Mouse (Mus musculus): Measurements from ENCODE around the gene Rnf5.

DNA sequence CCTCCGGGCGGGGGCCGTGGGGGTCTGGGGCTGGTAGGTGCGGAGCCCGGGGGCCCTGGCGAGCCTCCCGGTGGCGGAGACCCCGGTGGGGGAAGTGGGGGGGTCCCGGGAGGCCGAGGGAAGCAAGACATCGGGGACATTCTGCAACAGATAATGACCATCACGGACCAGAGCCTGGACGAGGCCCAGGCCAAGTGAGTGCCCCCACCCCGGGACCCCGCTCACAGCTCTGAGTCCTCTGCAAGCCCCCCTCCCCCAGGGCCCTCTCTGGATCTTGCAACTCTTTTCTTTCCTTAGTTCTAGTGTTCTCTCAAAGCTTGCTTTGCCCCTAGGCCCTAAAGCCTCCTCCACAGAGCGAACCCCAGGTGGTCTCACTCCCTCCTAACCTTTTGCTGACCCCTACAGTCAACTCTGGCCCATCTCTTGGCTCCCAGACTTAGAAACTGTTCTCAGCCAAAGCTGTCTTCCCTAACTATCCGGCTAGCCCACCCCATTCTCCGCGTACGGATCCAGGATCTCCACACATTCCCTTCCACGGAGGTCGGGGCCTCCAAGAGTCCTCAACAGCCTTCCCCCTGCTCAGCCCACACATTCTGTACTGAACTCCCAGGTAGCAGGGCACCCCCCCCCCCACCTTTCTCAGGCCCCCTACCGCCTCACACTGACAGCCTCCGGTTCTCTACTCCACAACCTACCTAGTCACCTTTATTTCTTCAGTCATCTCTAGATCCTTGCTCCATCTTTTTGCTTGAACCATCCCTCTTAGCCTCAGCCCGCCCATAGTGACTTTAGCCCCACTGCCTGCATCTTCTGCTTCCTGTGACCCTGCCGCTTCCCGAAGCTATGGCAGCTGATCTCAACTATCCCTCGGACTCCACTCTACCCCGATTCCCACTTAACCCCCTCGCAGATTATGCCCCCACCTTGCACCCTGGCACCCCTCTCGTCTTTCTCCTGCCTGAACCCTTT lies 10.6 kb downstream of the Rnf5 start:
- no peak for TF ChIP-seq POLR2A (IDR thresholded peaks at IDR 0.05; ENCODE audit: insufficient read length, low read depth)
- TF ChIP-seq MYOD1 (IDR thresholded peaks at IDR 0.05; ENCODE audit: control insufficient read depth in 1 of 3, insufficient read length in 2 of 3, low read depth in 2 of 3) = no peak
- no peak for TF ChIP-seq REST (IDR thresholded peaks at IDR 0.05; ENCODE audit: insufficient read depth, insufficient read length)
- TF ChIP-seq MYOG (IDR thresholded peaks at IDR 0.05; ENCODE audit: control insufficient read depth in 1 of 3, insufficient read depth in 1 of 3, insufficient read length in 2 of 3, low read depth in 2 of 3) = no peak
- no peak for TF ChIP-seq TCF12 (IDR thresholded peaks at IDR 0.05; ENCODE audit: insufficient read depth, poor library complexity, severe bottlenecking)
- TF ChIP-seq USF1 (IDR thresholded peaks at IDR 0.05; ENCODE audit: low read depth) = no peak
- no peak for TF ChIP-seq MAX (IDR thresholded peaks at IDR 0.05; ENCODE audit: low read depth)
- no peak for TF ChIP-seq E2F4 (IDR thresholded peaks at IDR 0.05; ENCODE audit: insufficient read depth)

All from myocyte (in vitro differentiated cells).